Mouse (Mus musculus) forebrain, postnatal 0 days (tissue): ENCODE measurements around the gene Il24. TPM values are rescaled to one million over a fixed set of nuclear protein-coding genes. Genes with fewer than 3 reads are reported as not detected.

Experiments
- ATAC-seq: fragments of 200-750 bp; cut with Nextera tagmentation; 2 replicates; pipeline ENCODE4 v1.8.0; 2017; ENCODE audit warnings: mild to moderate bottlenecking, moderate library complexity
- DNase-seq: peaks from one replicate; pipeline ENCODE4 v3.0.0-alpha.2; 2015
- H3K27ac ChIP-seq: fragments of 300-500 bp; sonication (generic); 2 replicates; pipeline ENCODE4 v1.5.1; 2014; ENCODE audit warnings: low read depth, mild to moderate bottlenecking, antibody characterized with exemption, low read length, moderate library complexity, mixed read lengths
- H3K27me3 ChIP-seq: fragments of 300-500 bp; sonication (generic); 2 replicates; pipeline ENCODE4 v1.6.1; 2014; ENCODE audit warnings: mild to moderate bottlenecking, low read length, mixed read lengths; ENCODE audit not compliant: insufficient read depth
- H3K36me3 ChIP-seq: fragments of 300-500 bp; sonication (generic); 2 replicates; pipeline ENCODE4 v1.6.1; 2014; ENCODE audit warnings: mild to moderate bottlenecking, moderate library complexity; ENCODE audit not compliant: insufficient read depth
- H3K4me1 ChIP-seq: fragments of 300-500 bp; sonication (generic); 2 replicates; pipeline ENCODE4 v1.6.1; 2014; ENCODE audit warnings: antibody characterized with exemption; ENCODE audit not compliant: insufficient read depth
- H3K4me2 ChIP-seq: fragments of 300-500 bp; sonication (generic); 2 replicates; pipeline ENCODE4 v1.6.1; 2014; ENCODE audit warnings: low read depth, mild to moderate bottlenecking, moderate library complexity
- H3K4me3 ChIP-seq: fragments of 300-500 bp; sonication (generic); 2 replicates; pipeline ENCODE4 v1.5.1; 2014; ENCODE audit warnings: low read depth, low read length, mixed read lengths
- H3K9ac ChIP-seq: fragments of 300-500 bp; sonication (generic); 2 replicates; pipeline ENCODE4 v1.6.1; 2014; ENCODE audit warnings: mild to moderate bottlenecking
- H3K9me3 ChIP-seq: fragments of 300-500 bp; sonication (generic); 2 replicates; pipeline ENCODE4 v1.6.1; 2016; ENCODE audit warnings: low read length
- CTCF ChIP-seq: sonication (generic); IDR thresholded peaks from 2 replicates; pipeline ENCODE4 v1.5.1; 2016; ENCODE audit warnings: antibody characterized with exemption, control low read depth, low read depth
- WGBS: fragments of 180-500 bp; shearing (Covaris S2); extraction: QIAGEN DNeasy Blood & Tissue Kit; methylation state at CpG from one replicate; pipeline ENCODE4 v1.1.7; 2014; 5-methylcytosine and 5-hydroxymethylcytosine counted together
- polyA plus RNA-seq: library from polyadenylated mRNA; unstranded; fragments of >200 nt; fragmentation: Nextera tagmentation; extraction: Ambion mirVana; gene quantifications from 2 replicates; pipeline ENCODE4 v1.2.1, GENCODE M21; 2015
- total RNA-seq: library from RNA; depleted of rRNA; stranded (reverse); fragments of >200 nt; gene quantifications from 2 replicates; pipeline ENCODE4 v1.2.3, GENCODE M21; 2014

The Il24 gene
- total and polyA plus RNA-seq, 2 experiments from 2014 or later = not detected

- WGBS = 65% methylated on average over 9 of the region's 9 CpGs
- Histone ChIP-seq H3K27ac (no peak overlapping the region), H3K9me3 (no peaks in the 10 kb centered on the region), H3K4me1 (no peaks in the 10 kb centered on the region), H3K4me3 (no peak overlapping the region), H3K27me3 (no peaks in the 10 kb centered on the region), H3K9ac (no peak overlapping the region), H3K4me2 (no peak overlapping the region), H3K36me3 (no peaks in the 10 kb centered on the region)
- DNase-seq (no peak), ATAC-seq (no peak)
- no peak for TF ChIP-seq CTCF
Observed at GRCm38 (mm10) chr1:130893329-130894040, 6.2 kb upstream of the Il24 start.

GRCm38 (mm10) chr1:130892446-130892845, 5.2 kb upstream of the Il24 start:
- no peak overlapping the region for H3K27ac ChIP-seq
- DNase-seq (no peak), ATAC-seq (no peak)
- no peaks in the 10 kb centered on the region for H3K4me1 ChIP-seq
- no peak overlapping the region for H3K9ac ChIP-seq
- H3K9me3 ChIP-seq = no peaks in the 10 kb centered on the region
- WGBS = 42% methylated on average over 1 of the region's 1 CpGs
- no peaks in the 10 kb centered on the region for H3K36me3 ChIP-seq
- no peaks in the 10 kb centered on the region for H3K27me3 ChIP-seq
- no peak overlapping the region for H3K4me2 ChIP-seq
- no peak for TF ChIP-seq CTCF
- H3K4me3 ChIP-seq = no peak overlapping the region

- no peaks in the 10 kb centered on the region for H3K36me3 ChIP-seq
- 87% methylated on average over 4 of the region's 4 CpGs for WGBS
- no peak overlapping the region for H3K9ac ChIP-seq
- no peak for DNase-seq
- H3K4me3 ChIP-seq = no peak overlapping the region
- no peaks in the 10 kb centered on the region for H3K9me3 ChIP-seq
- H3K4me1 ChIP-seq = no peaks in the 10 kb centered on the region
- no peak overlapping the region for H3K4me2 ChIP-seq
- no peak overlapping the region for H3K27ac ChIP-seq
- TF ChIP-seq CTCF = no peak
- 0 out of 2 replicates have a peak, but pooled peaks cover 8% of the 10 kb centered on the region for H3K27me3 ChIP-seq
- ATAC-seq = no peak
Observed at GRCm38 (mm10) chr1:130883146-130883545, 4.1 kb downstream of the Il24 start.

GRCm38 (mm10) chr1:130879927-130880326, 7.3 kb downstream of the Il24 start:
- Histone ChIP-seq H3K27me3 (0 out of 2 replicates have a peak, but pooled peaks cover 8% of the 10 kb centered on the region), H3K4me3 (no peak overlapping the region), H3K36me3 (no peaks in the 10 kb centered on the region), H3K27ac (no peak overlapping the region), H3K4me2 (no peak overlapping the region), H3K9me3 (no peaks in the 10 kb centered on the region), H3K4me1 (no peaks in the 10 kb centered on the region), H3K9ac (no peak overlapping the region)
- ATAC-seq (no peak), DNase-seq (no peak)
- TF ChIP-seq CTCF = no peak
- 95% methylated on average over 7 of the region's 7 CpGs for WGBS

GRCm38 (mm10) chr1:130877889-130878614, 9.2 kb downstream of the Il24 start:
- TF ChIP-seq CTCF = no peak
- ATAC-seq (peak; percentile 86), DNase-seq (peak; percentile 56)
- H3K9me3 ChIP-seq = no peaks in the 10 kb centered on the region
- H3K4me1 ChIP-seq = no peaks in the 10 kb centered on the region
- WGBS = 5% methylated on average over 37 of the region's 43 CpGs
- H3K27me3 ChIP-seq = 0 out of 2 replicates have a peak, but pooled peaks cover 8% of the 10 kb centered on the region
- no peak overlapping the region for H3K27ac ChIP-seq
- H3K36me3 ChIP-seq = no peaks in the 10 kb centered on the region
- peak overlapping the region; percentile 69 for H3K4me2 ChIP-seq
- peak overlapping the region; percentile 50 for H3K4me3 ChIP-seq
- peak overlapping the region; percentile 64 for H3K9ac ChIP-seq

- TF ChIP-seq CTCF = peak; percentile 83
- WGBS = 23% methylated on average over 3 of the region's 3 CpGs
- ATAC-seq = 0 out of 2 replicates have a peak, but pooled peaks have one; percentile 39
- Histone ChIP-seq H3K9ac (no peak overlapping the region), H3K4me1 (no peaks in the 10 kb centered on the region), H3K27ac (no peak overlapping the region), H3K9me3 (no peaks in the 10 kb centered on the region), H3K4me3 (no peak overlapping the region), H3K36me3 (no peaks in the 10 kb centered on the region), H3K4me2 (no peak overlapping the region), H3K27me3 (0 out of 2 replicates have a peak, but pooled peaks cover 8% of the 10 kb centered on the region)
- DNase-seq = peak; percentile 90
Observed at GRCm38 (mm10) chr1:130876931-130877509, 10.2 kb downstream of the Il24 start.

GRCm38 (mm10) chr1:130875910-130876309, 11.3 kb downstream of the Il24 start:
- Histone ChIP-seq H3K27me3 (0 out of 2 replicates have a peak, but pooled peaks cover 8% of the 10 kb centered on the region), H3K9ac (no peak overlapping the region), H3K4me1 (no peaks in the 10 kb centered on the region), H3K36me3 (no peaks in the 10 kb centered on the region), H3K4me3 (no peak overlapping the region), H3K9me3 (no peaks in the 10 kb centered on the region), H3K27ac (no peak overlapping the region), H3K4me2 (no peak overlapping the region)
- no peak for ATAC-seq
- no peak for TF ChIP-seq CTCF
- no peak for DNase-seq
- 70% methylated on average over 3 of the region's 3 CpGs for WGBS
